Mouse (Mus musculus) granulocyte monocyte progenitor cell, adult 5-6 weeks (primary cell): ENCODE data around the gene Cpsf6. TPM values are rescaled to one million over a fixed set of nuclear protein-coding genes. Genes with fewer than 3 reads are reported as not detected.

Experiments used
- ATAC-seq: replicated peaks from 2 replicates; pipeline ENCODE4 v1.8.0; 2016; ENCODE audit warnings: mild to moderate bottlenecking, moderate TSS enrichment, inconsistent platforms; ENCODE audit not compliant: poor library complexity, severe bottlenecking
- total RNA-seq, 2 experiments: library from RNA; stranded (forward) in 1 of 2; stranded (reverse) in 1 of 2; fragments of 200-712, 200-1000 nt in 1 of 2; fragments of >200 nt in 1 of 2; fragmentation: Nextera tagmentation in 1 of 2; gene quantifications; 2 replicates each; pipeline ENCODE4 v1.2.3; 2014 to 2017

Gene Cpsf6
- total RNA-seq (2014; fragmentation: Nextera tagmentation) (94.2 and 139 TPM in 2 replicates), total RNA-seq (2017) (119 and 124 TPM in 2 replicates)

- ATAC-seq = no peak
Measured at GRCm38 (mm10) chr10:117379908-117380307, at the start of gene Cpsf6. Cpsf6 (minus strand) TSS chr10:117380015.

GRCm38 (mm10) chr10:117426615-117426969 lies 46.8 kb upstream of the Cpsf6 start:
- no peak for ATAC-seq

- ATAC-seq = no peak
Measured at GRCm38 (mm10) chr10:117425907-117426614, 46.2 kb upstream of the Cpsf6 start.

GRCm38 (mm10) chr10:117425013-117425412 lies 45.2 kb upstream of the Cpsf6 start:
- no peak for ATAC-seq

GRCm38 (mm10) chr10:117424146-117424905 lies 44.5 kb upstream of the Cpsf6 start:
- ATAC-seq = no peak

- no peak for ATAC-seq
Measured at GRCm38 (mm10) chr10:117423025-117424002, 43.5 kb upstream of the Cpsf6 start.

GRCm38 (mm10) chr10:117422174-117422808 lies 42.5 kb upstream of the Cpsf6 start:
- no peak for ATAC-seq

- ATAC-seq = no peak
Measured at GRCm38 (mm10) chr10:117421283-117422107, 41.7 kb upstream of the Cpsf6 start.

GRCm38 (mm10) chr10:117420502-117421282 lies 40.9 kb upstream of the Cpsf6 start:
- no peak for ATAC-seq

- no peak for ATAC-seq
Measured at GRCm38 (mm10) chr10:117419577-117420290, 39.9 kb upstream of the Cpsf6 start.

- peak; percentile 25; the same call in 1 of the 2 replicates for ATAC-seq
Measured at GRCm38 (mm10) chr10:117418668-117419237, 38.9 kb upstream of the Cpsf6 start.

GRCm38 (mm10) chr10:117417772-117418667 lies 38.2 kb upstream of the Cpsf6 start:
- ATAC-seq = peak; percentile 84

GRCm38 (mm10) chr10:117417470-117417767 lies 37.6 kb upstream of the Cpsf6 start:
- peak; percentile 66 for ATAC-seq

GRCm38 (mm10) chr10:117416636-117417469 lies 37.0 kb upstream of the Cpsf6 start:
- ATAC-seq = no peak

- no peak for ATAC-seq
Measured at GRCm38 (mm10) chr10:117416095-117416494, 36.3 kb upstream of the Cpsf6 start.
